Comparison of ENCODE assay signal across 23 mouse cellular contexts in genomic region chr3:100494912-100495311, GRCm38 (mm10). TPM values are rescaled to one million over a fixed set of nuclear protein-coding genes. Genes with fewer than 3 reads are reported as not detected.
DNase-seq lines count a peak whose midpoint lies in the region; ATAC-seq and TF ChIP-seq lines count a peak whose summit lies in the region.
"Had no signal": no experiment of that assay in that cellular context is flagged by ENCODE, and none has a peak within 500 bp of the region (broad histone marks: within the 10 kb centered on the region; RNA-seq: fewer than 3 reads in every experiment).

No protein-coding gene starts in this region.

- no peak overlapping the region for H3K4me2 ChIP-seq in lung, postnatal 0 days (replicated peaks; ENCODE audit: low read depth, low read length)
- H3K4me2 ChIP-seq: heart, embryonic 12.5 days; heart, embryonic 15.5 days; hindbrain, embryonic 13.5 days had no signal

- WGBS in lung, postnatal 0 days = 68% methylated on average over 5 of the region's 5 CpGs

- H3K9me3 ChIP-seq in lung, postnatal 0 days (ENCODE audit: low read length) = no peaks in the 10 kb centered on the region
- H3K9me3 ChIP-seq: heart, embryonic 12.5 days; heart, embryonic 15.5 days; hindbrain, embryonic 10.5 days; hindbrain, embryonic 13.5 days had no signal

- peak; percentile 8 for DNase-seq in gastrocnemius, adult 18-20 months (ENCODE audit: low spot score)
- no peak for DNase-seq in gastrocnemius, adult 8-10 months (ENCODE audit: low spot score in 2 of 2)
- peak; percentile 46 for DNase-seq in lung, postnatal 0 days (ENCODE audit: low spot score)
- DNase-seq in lung, postnatal 14 days = no peak
- peak; percentile 67 for DNase-seq in lung, postnatal 25 days (ENCODE audit: low spot score)
- DNase-seq in natural killer cell, adult 2 months (ENCODE audit: low spot score in 2 of 2) = no peak
- no peak for DNase-seq in left cerebral cortex, adult 9 months (ENCODE audit: low spot score in 2 of 2)
- DNase-seq: adrenal gland, adult 8-10 months; adrenal gland, postnatal 25 days; cerebellum, adult 11-12 months; cerebellum, adult 9-10 months; cerebellum, postnatal 14 days; gastrocnemius, postnatal 25 days; heart, adult 18-20 months; heart, postnatal 10 days; heart, postnatal 36 days had no signal

- TF ChIP-seq CTCF in lung, postnatal 0 days (IDR thresholded peaks at IDR 0.05) = no peak

- no peaks in the 10 kb centered on the region for H3K36me3 ChIP-seq in lung, postnatal 0 days (ENCODE audit: insufficient read depth, low read length)
- H3K36me3 ChIP-seq: heart, embryonic 12.5 days; heart, embryonic 15.5 days; hindbrain, embryonic 10.5 days; hindbrain, embryonic 13.5 days had no signal

- TF ChIP-seq EP300 in lung, postnatal 0 days (IDR thresholded peaks at IDR 0.05) = no peak

- no peaks in the 10 kb centered on the region for H3K4me1 ChIP-seq in lung, postnatal 0 days (ENCODE audit: insufficient read depth, low read depth, low read length)

- no peaks in the 10 kb centered on the region for H3K27me3 ChIP-seq in lung, postnatal 0 days (replicated peaks; ENCODE audit: insufficient read depth, low read length)
- H3K27me3 ChIP-seq: heart, embryonic 12.5 days; heart, embryonic 15.5 days had no signal

- peak; percentile 40 for ATAC-seq in lung, postnatal 0 days
- ATAC-seq: forebrain, embryonic 14.5 days; hindbrain, embryonic 16.5 days had no signal

- no peak overlapping the region for H3K27ac ChIP-seq in lung, postnatal 0 days (ENCODE audit: low read length)
- H3K27ac ChIP-seq: heart, embryonic 15.5 days; hindbrain, embryonic 10.5 days; hindbrain, embryonic 13.5 days had no signal

- H3K4me3 ChIP-seq in lung, postnatal 0 days (ENCODE audit: low read depth, low read length) = no peak overlapping the region
- H3K4me3 ChIP-seq: heart, embryonic 12.5 days; heart, embryonic 15.5 days; hindbrain, embryonic 10.5 days; hindbrain, embryonic 13.5 days had no signal

- no peak overlapping the region for H3K9ac ChIP-seq in lung, postnatal 0 days (replicated peaks; ENCODE audit: low read depth)
- H3K9ac ChIP-seq: forebrain, postnatal 0 days; heart, embryonic 12.5 days; heart, embryonic 15.5 days; hindbrain, embryonic 13.5 days had no signal

RNA-seq across cellular contexts. Expression of gene Tent5c, which starts 5.8 kb away (rescaled TPM):
- total RNA-seq in gastrocnemius, adult 18-20 months (2021) = 1 to 10 TPM; 1.4 to 1.8 TPM
- total RNA-seq in gastrocnemius, adult 8-10 months (2022) = 1 to 10 TPM in 3 of 4 experiments, under 1 TPM in 1; 0.91 to 1.6 (median 1.2) TPM
- polyA plus RNA-seq in lung, postnatal 0 days (2015; fragmentation: Nextera tagmentation; extraction: Ambion mirVana) = 11.5 and 14.0 TPM in 2 replicates

Comparison
In these comparisons a context has a peak if more than half of its experiments do, and no peak if none do; other contexts are left out.
1. DNase-seq: peak in gastrocnemius, adult 18-20 months (single experiment), lung, postnatal 0 days (single experiment) and lung, postnatal 25 days (single experiment); none in gastrocnemius, adult 8-10 months (0 of 2), lung, postnatal 14 days (single experiment), natural killer cell, adult 2 months (0 of 2) and left cerebral cortex, adult 9 months (0 of 2).